Mouse (Mus musculus): Measurements from ENCODE around the gene Adat3. TPM values are rescaled to one million over a fixed set of nuclear protein-coding genes. Genes with fewer than 3 reads are reported as not detected.

The Adat3 gene
- total RNA-seq, 1 experiment, result 12.7 TPM

- no peak for TF ChIP-seq ZC3H11A (IDR thresholded peaks at IDR 0.05; ENCODE audit: borderline replicate concordance, low read depth, low read length)
- TF ChIP-seq MAFK (IDR thresholded peaks at IDR 0.05; ENCODE audit: insufficient read depth, low read depth, low read length), result no peak
- no peak for TF ChIP-seq ZNF384 (IDR thresholded peaks at IDR 0.05; ENCODE audit: low read depth, low read length)
- TF ChIP-seq CHD2 (IDR thresholded peaks at IDR 0.05; ENCODE audit: low read depth, low read length), result no peak
- no peak for TF ChIP-seq HCFC1 (IDR thresholded peaks at IDR 0.05; ENCODE audit: borderline replicate concordance, insufficient read depth, low read length)
- no peaks in the 10 kb centered on the region for H3K9me3 ChIP-seq (ENCODE audit: control insufficient read depth, insufficient read depth, low read depth, low read length)
- H3K4me3 ChIP-seq (ENCODE audit: insufficient read depth in 1 of 2, low read depth in 1 of 2, low read length in 2 of 2, poor library complexity in 1 of 2, severe bottlenecking in 1 of 2), result no peak overlapping the region
- in situ Hi-C loops (cut with MboI; ENCODE audit: low sequenced_read_pairs in 2 of 2, unreplicated experiment in 2 of 2), result no loop called here
- H3K4me1 ChIP-seq (ENCODE audit: control insufficient read depth in 2 of 2, insufficient read depth in 2 of 2, low read length in 2 of 2, poor library complexity in 1 of 2), result peaks cover 0 to 3% of the 10 kb centered on the region in 2 experiments; a peak in 1 of 4 replicates
- no peak overlapping the region for H3K9ac ChIP-seq (ENCODE audit: insufficient read depth, low read depth, low read length, poor library complexity, severe bottlenecking)
- no peak for DNase-seq (ENCODE audit: low read depth, low spot score)
- H3K36me3 ChIP-seq (ENCODE audit: control insufficient read depth, insufficient read depth, low read length, poor library complexity, severe bottlenecking), result peaks cover 34% of the 10 kb centered on the region
- H3K27ac ChIP-seq (ENCODE audit: insufficient read depth, low read depth, low read length, poor library complexity, severe bottlenecking), result no peak overlapping the region
Measured at GRCm38 (mm10) chr10:80614351-80614750, 11.7 kb downstream of the Adat3 start.

DNA sequence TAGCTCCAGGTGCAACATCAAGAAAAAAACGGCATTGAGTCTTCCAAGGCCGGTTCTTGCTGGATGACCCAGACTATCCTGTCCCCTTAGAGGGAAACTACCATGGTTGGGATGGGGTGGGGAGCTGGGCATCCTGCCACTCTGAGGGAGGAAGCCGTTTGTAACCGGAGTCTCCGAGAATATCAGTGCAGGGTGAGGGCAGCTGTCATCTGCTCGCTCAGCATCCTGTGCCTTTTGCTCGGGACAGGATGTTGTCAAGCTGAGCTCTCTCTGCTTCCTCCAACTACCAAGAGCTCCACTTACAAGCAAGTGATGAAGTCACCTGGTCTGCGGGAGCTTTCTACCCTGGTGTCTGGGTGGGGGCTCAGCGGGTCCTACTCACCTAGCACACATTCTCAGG lies 15.5 kb downstream of the Adat3 start:
- in situ Hi-C loops (cut with MboI; ENCODE audit: low sequenced_read_pairs in 2 of 2, unreplicated experiment in 2 of 2), result no loop called here
- no peak overlapping the region for H3K4me3 ChIP-seq (ENCODE audit: insufficient read depth in 1 of 2, low read depth in 1 of 2, low read length in 2 of 2, poor library complexity in 1 of 2, severe bottlenecking in 1 of 2)
- TF ChIP-seq ZNF384 (IDR thresholded peaks at IDR 0.05; ENCODE audit: low read depth, low read length) (no peak), ZC3H11A (IDR thresholded peaks at IDR 0.05; ENCODE audit: borderline replicate concordance, low read depth, low read length) (no peak), CHD2 (IDR thresholded peaks at IDR 0.05; ENCODE audit: low read depth, low read length) (no peak), MAFK (IDR thresholded peaks at IDR 0.05; ENCODE audit: insufficient read depth, low read depth, low read length) (no peak), HCFC1 (IDR thresholded peaks at IDR 0.05; ENCODE audit: borderline replicate concordance, insufficient read depth, low read length) (no peak)
- no peak for DNase-seq (ENCODE audit: low read depth, low spot score)
- peaks cover 2 to 13% of the 10 kb centered on the region in 2 experiments; a peak in 2 of 4 replicates for H3K4me1 ChIP-seq (ENCODE audit: control insufficient read depth in 2 of 2, insufficient read depth in 2 of 2, low read length in 2 of 2, poor library complexity in 1 of 2)
- no peak overlapping the region for H3K27ac ChIP-seq (ENCODE audit: insufficient read depth, low read depth, low read length, poor library complexity, severe bottlenecking)
- peaks cover 20% of the 10 kb centered on the region for H3K36me3 ChIP-seq (ENCODE audit: control insufficient read depth, insufficient read depth, low read length, poor library complexity, severe bottlenecking)
- H3K9ac ChIP-seq (ENCODE audit: insufficient read depth, low read depth, low read length, poor library complexity, severe bottlenecking), result no peak overlapping the region
- no peaks in the 10 kb centered on the region for H3K9me3 ChIP-seq (ENCODE audit: control insufficient read depth, insufficient read depth, low read depth, low read length)

DNA sequence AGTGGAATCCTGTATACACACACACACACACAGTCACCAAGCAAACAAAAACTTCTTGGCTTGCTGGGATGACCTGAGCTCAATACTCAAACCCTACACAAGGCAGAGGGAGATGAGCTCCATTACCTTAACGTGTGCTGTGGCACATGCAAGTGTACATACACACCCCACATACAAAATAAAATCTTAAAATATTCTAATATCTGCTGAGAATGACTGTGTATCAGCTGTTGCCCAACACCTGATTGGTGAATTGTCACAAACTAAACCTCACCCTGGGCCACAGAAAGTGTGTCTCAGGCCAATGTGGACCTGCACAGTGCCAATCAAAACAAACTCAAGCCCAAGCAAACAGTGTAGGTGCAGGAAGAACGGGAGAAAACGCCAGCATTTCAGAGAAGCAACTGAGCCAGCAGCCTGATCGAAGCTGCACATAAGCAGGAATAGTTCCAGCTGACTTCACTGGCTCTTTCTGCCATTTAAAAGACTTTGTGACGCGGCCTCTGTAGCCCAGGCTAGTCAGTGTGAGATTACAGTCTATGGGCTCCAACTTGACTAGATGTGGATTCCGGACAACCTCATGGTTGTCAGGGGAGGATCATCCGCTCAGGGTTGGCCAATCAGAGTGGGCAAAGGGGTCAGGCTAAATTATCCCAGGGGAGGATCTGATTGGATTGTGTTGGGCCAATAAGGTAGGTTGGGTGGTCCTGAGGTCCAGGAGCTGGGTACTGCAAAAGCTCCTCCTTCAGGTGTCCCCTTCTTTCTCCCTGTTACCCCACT lies 17.0 kb downstream of the Adat3 start:
- DNase-seq (ENCODE audit: low read depth, low spot score), result peak; percentile 85
- no peaks in the 10 kb centered on the region for H3K9me3 ChIP-seq (ENCODE audit: control insufficient read depth, insufficient read depth, low read depth, low read length)
- H3K4me3 ChIP-seq (ENCODE audit: insufficient read depth in 1 of 2, low read depth in 1 of 2, low read length in 2 of 2, poor library complexity in 1 of 2, severe bottlenecking in 1 of 2), result peak overlapping the region; percentile 55 to 80
- H3K4me1 ChIP-seq (ENCODE audit: control insufficient read depth in 2 of 2, insufficient read depth in 2 of 2, low read length in 2 of 2, poor library complexity in 1 of 2), result peaks cover 2 to 16% of the 10 kb centered on the region in 2 experiments; a peak in 2 of 4 replicates
- in situ Hi-C loops (cut with MboI; ENCODE audit: low sequenced_read_pairs in 2 of 2, unreplicated experiment in 2 of 2), result no loop called here
- H3K27ac ChIP-seq (ENCODE audit: insufficient read depth, low read depth, low read length, poor library complexity, severe bottlenecking), result peak overlapping the region; percentile 77
- TF ChIP-seq CHD2 (IDR thresholded peaks at IDR 0.05; ENCODE audit: low read depth, low read length) (no peak), HCFC1 (IDR thresholded peaks at IDR 0.05; ENCODE audit: borderline replicate concordance, insufficient read depth, low read length) (no peak), MAFK (IDR thresholded peaks at IDR 0.05; ENCODE audit: insufficient read depth, low read depth, low read length) (no peak), ZNF384 (IDR thresholded peaks at IDR 0.05; ENCODE audit: low read depth, low read length) (no peak), ZC3H11A (IDR thresholded peaks at IDR 0.05; ENCODE audit: borderline replicate concordance, low read depth, low read length) (no peak)
- peak overlapping the region; percentile 81 for H3K9ac ChIP-seq (ENCODE audit: insufficient read depth, low read depth, low read length, poor library complexity, severe bottlenecking)
- H3K36me3 ChIP-seq (ENCODE audit: control insufficient read depth, insufficient read depth, low read length, poor library complexity, severe bottlenecking), result peaks cover 14% of the 10 kb centered on the region

GRCm38 (mm10) chr10:80620365-80620764 lies 17.7 kb downstream of the Adat3 start:
- DNase-seq (ENCODE audit: low read depth, low spot score), result no peak
- no peak overlapping the region for H3K27ac ChIP-seq (ENCODE audit: insufficient read depth, low read depth, low read length, poor library complexity, severe bottlenecking)
- in situ Hi-C loops (cut with MboI; ENCODE audit: low sequenced_read_pairs in 2 of 2, unreplicated experiment in 2 of 2), result no loop called here

More at GRCm38 (mm10) chr10:80620365-80620764, 17.7 kb downstream of the Adat3 start:
- TF ChIP-seq CHD2 (IDR thresholded peaks at IDR 0.05; ENCODE audit: low read depth, low read length) (no peak), ZNF384 (IDR thresholded peaks at IDR 0.05; ENCODE audit: low read depth, low read length) (no peak), MAFK (IDR thresholded peaks at IDR 0.05; ENCODE audit: insufficient read depth, low read depth, low read length) (no peak), ZC3H11A (IDR thresholded peaks at IDR 0.05; ENCODE audit: borderline replicate concordance, low read depth, low read length) (no peak), HCFC1 (IDR thresholded peaks at IDR 0.05; ENCODE audit: borderline replicate concordance, insufficient read depth, low read length) (no peak)
- H3K9me3 ChIP-seq (ENCODE audit: control insufficient read depth, insufficient read depth, low read depth, low read length), result no peaks in the 10 kb centered on the region
- H3K36me3 ChIP-seq (ENCODE audit: control insufficient read depth, insufficient read depth, low read length, poor library complexity, severe bottlenecking), result peaks cover 11% of the 10 kb centered on the region; the same call in 1 of the 2 replicates
- no peak overlapping the region for H3K9ac ChIP-seq (ENCODE audit: insufficient read depth, low read depth, low read length, poor library complexity, severe bottlenecking)
- H3K4me1 ChIP-seq (ENCODE audit: control insufficient read depth in 2 of 2, insufficient read depth in 2 of 2, low read length in 2 of 2, poor library complexity in 1 of 2), result peaks cover 2 to 16% of the 10 kb centered on the region in 2 experiments; a peak in 2 of 4 replicates
- H3K4me3 ChIP-seq (ENCODE audit: insufficient read depth in 1 of 2, low read depth in 1 of 2, low read length in 2 of 2, poor library complexity in 1 of 2, severe bottlenecking in 1 of 2), result peak overlapping the region in 1 of 2 experiments; percentile 80; a peak in 2 of 4 replicates

Measured in ES-E14 (cell line).